Mouse (Mus musculus) liver, adult 2 months (tissue): ENCODE data around the gene Nags.

ENCODE experiments used
- CTCF ChIP-seq: fragments of 200-500 bp; IDR thresholded peaks from 2 replicates; pipeline ENCODE4 v1.5.1; 2011; ENCODE audit warnings: low read depth, low read length, control low read depth
- POLR2A ChIP-seq: fragments of 200-500 bp; IDR thresholded peaks from 2 replicates; pipeline ENCODE4 v1.6.1; 2011; ENCODE audit warnings: low read length, control low read depth; ENCODE audit not compliant: insufficient read depth; ENCODE audit errors: extremely low read depth

GRCm38 (mm10) chr11:102184646-102185495 is 39.6 kb downstream of the Nags start, which contains the start of gene Lsm12:
- no peak for TF ChIP-seq CTCF
- TF ChIP-seq POLR2A, result peak; percentile 79
